Mouse (Mus musculus) spleen, adult 2 months (tissue): ENCODE results near the gene Slc25a18.

Experiments used
- CTCF ChIP-seq: fragments of 200-500 bp; IDR thresholded peaks from 2 replicates; pipeline ENCODE4 v1.5.1; 2011; ENCODE audit warnings: mild to moderate bottlenecking, inconsistent platforms; ENCODE audit not compliant: insufficient read depth, insufficient read length, insufficient replicate concordance; ENCODE audit errors: extremely low read depth
- POLR2A ChIP-seq: fragments of 200-500 bp; IDR thresholded peaks from 2 replicates; pipeline ENCODE4 v1.6.1; 2011; ENCODE audit warnings: low read depth, low read length, inconsistent platforms

DNA sequence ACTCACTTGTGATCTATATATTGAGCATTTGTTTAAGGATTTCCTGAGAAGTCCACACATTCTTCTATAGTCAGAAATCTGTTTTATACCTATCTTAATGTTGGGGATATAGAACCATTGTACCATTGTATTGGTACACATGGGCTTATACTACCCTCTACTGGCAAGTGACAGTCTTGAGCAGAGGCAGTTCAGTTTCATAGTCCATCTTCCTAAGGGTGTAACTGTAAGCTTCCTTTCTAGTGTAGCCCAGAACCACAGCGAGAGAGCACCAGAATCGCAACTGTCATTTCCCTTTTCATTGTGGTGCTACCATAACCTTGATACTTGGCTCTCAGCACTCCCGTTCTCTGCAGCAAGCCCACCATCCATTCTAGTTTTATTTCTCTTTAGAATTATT lies 36.8 kb upstream of the Slc25a18 start:
- TF ChIP-seq CTCF (no peak), POLR2A (no peak)
